Mouse (Mus musculus) induced T-regulatory cell, adult 2 months (primary cell): Measurements from ENCODE around the gene Ccdc12.

ENCODE experiments used
- DNase-seq: peaks from one replicate; pipeline ENCODE4 v3.0.0-alpha.2; 2012; ENCODE audit warnings: low read depth

The Ccdc12 gene

DNA sequence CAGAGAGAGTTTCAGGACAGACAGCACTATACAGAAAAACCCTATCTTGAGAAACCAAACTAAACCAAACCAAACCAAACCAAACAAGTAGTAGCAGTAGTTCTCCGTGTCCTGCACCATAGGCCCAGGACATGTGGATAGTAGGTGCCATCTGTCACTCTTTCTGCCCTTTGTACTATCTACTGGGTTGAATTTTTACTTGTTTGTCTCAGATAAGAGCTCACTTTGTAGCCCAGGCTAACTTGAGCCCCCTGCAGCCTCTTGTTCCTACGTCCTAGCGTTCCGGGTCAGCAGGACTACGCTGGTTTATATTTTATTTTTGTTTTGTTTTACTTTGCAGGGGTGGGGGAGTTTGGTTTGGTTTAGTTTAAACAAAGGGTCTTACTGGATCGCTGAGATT, 47.6 kb downstream of the Ccdc12 start:
- DNase-seq, result no peak

GRCm38 (mm10) chr9:110706784-110707183, 50.5 kb downstream of the Ccdc12 start:
- DNase-seq, result no peak

GRCm38 (mm10) chr9:110709640-110710258, 53.4 kb downstream of the Ccdc12 start:
- peak; percentile 93 for DNase-seq

DNA sequence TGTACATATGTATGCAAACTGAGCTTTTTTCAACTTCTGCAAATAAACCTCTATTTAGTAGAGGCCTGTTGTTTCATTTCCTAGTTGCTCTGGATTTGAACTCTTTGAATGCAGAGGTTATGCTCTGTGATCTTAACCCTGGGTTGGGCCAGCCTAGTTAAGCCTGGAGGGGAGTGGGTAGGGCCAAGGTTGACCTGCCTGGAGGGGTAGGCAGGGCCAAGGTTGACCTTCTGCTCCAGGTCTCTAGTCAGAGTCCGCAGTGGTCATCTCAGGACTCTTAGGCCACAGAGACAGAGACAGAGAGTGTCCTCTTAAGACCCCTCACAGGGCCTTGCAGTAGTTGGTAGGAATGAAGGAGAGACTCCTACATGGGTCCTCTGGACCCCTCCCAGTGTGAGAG, 55.2 kb downstream of the Ccdc12 start:
- DNase-seq, result no peak

DNA sequence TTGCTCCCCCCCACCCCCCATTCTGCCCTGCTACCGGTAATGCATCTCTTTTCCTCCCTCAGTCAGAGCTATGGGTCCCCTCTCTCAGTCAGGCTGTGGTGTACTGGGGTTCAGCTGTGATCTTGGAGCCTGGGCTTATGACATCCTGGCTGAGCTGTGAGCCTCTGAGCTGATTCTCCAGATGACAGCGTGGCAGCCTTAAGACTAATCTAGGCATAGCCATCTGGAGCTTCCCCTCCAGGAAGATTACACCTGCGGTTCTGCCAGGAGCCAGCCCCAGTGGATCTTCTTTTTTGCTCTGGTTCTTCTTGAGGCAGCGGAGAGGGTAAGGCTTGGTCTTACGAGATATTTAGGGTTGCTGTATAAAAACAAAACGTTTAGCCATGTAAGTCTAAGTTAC, 55.7 kb downstream of the Ccdc12 start:
- DNase-seq, result no peak

GRCm38 (mm10) chr9:110712545-110712944, 56.2 kb downstream of the Ccdc12 start:
- no peak for DNase-seq

- DNase-seq, result no peak
Observed at GRCm38 (mm10) chr9:110713389-110713788, 57.1 kb downstream of the Ccdc12 start.

DNA sequence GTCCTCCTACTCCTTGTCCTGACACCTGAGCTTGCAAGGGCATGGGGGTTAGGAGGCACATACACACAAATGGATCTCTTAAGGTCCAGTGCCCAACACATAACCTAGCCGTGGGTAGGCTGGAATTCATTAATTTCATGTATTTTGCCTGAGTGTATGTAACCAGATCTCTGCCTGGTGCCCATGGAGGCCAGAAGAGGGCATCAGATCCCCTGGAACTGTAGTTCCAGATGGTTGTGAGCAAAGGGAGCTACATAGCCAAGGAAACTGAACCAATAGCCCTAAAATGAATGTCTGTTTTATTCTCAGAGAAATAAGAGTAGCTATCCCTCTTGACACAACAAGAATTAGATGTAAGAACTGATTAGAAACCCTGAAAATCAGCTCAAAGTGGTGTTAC, 59.1 kb downstream of the Ccdc12 start:
- DNase-seq, result no peak

DNA sequence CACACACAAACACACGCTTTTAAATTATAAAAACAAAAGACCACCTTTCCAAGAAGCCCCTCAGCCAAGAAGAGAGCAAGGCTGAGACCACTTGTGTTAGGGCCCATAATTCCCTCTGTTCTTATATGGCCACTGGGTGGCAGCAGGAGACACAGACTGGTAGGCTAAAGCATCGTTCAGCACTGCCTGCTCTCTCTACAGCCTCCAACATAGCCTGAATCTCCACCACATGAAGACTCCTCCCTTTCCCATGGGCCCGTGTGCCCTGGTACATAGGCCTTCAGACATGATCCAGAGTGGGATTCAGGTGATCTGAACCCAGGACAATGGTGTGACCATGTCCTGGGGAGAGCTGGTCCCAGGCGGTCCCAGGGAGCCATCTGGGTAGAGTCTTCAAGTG, 60.5 kb downstream of the Ccdc12 start:
- peak; percentile 60 for DNase-seq

DNA sequence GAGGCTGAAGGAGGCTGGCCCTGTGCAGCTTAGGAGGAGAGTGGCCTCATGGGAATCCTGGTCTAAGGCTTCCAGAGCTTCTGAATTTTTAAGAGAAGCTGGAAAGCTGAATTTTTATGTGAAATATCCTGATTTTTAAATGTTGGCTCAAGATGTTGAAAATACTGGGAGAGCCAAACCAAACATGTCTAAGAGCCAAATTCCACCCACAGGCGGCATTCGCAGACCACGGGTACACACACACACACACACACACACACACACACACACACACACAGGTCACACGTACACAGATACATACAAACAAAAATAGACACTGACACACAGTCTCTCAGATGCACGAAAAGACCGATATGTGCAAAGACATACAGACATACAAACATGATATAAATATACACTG, 61.8 kb downstream of the Ccdc12 start:
- no peak for DNase-seq

- no peak for DNase-seq
Observed at GRCm38 (mm10) chr9:110718810-110719209, 62.5 kb downstream of the Ccdc12 start.

DNA sequence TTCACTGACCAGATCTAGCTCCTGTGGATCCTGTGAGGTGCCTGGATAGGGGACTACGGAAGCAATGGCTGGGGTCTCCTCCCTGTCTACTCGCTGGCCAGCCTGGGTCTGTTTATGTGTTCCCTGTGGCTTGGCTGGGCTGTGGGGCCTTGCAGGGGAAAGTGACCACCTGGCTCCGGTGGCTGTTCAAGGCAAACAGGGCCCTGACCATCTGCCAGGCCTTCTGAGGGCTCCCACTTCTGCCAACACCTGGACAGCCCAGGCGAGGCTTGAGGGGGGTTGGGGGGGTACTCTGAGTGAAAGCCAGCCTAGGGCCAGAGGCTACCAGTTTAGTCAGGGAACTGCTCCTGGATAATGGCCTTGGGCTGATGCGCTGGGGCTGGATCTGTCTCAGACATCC, 63.7 kb downstream of the Ccdc12 start:
- DNase-seq, result no peak

DNA sequence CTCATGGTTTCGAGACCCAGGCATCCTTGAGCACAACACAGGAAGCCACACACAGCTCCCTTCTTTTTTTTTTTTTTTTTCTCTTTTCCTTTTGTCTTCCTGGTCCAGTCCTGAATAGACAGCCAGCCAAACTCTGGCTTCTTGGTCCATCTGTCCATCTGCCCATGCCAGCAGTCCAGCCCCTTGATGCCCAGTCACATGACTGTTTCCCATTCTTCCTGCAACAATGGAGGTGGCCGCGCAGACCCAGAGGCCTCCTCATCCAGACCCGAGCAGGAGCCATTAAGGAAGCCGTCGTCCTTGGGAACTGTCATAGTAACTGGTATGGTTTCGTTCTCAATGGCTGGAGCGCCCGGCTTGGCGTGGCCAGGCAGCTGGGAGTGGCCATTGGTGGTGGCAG, 65.8 kb downstream of the Ccdc12 start:
- no peak for DNase-seq

- DNase-seq, result no peak
Observed at GRCm38 (mm10) chr9:110725721-110726135, 69.4 kb downstream of the Ccdc12 start.

DNA sequence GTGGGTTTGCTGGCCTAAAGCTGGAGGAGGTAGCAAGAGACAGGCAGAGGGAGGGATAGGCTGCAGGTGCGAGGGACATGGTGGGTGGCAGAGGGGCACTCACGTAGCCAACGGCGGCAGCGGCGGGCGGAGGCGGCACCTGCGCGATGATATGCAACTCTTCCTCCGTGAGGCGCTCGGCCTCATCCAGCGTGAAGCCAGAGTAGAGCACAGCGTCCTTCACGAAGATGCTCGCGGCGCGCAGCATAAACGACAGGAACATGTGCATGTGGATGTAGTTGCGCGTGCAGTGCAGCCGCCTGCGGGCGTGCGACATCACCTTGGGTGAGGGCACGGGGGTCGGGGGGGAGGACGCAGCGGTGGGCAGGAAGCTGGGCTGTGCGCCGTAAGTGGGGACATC, 70.6 kb downstream of the Ccdc12 start:
- no peak for DNase-seq

GRCm38 (mm10) chr9:110729841-110730240, 73.5 kb downstream of the Ccdc12 start:
- DNase-seq, result peak; percentile 76

- DNase-seq, result no peak
Observed at GRCm38 (mm10) chr9:110731859-110732258, 75.6 kb downstream of the Ccdc12 start.

DNA sequence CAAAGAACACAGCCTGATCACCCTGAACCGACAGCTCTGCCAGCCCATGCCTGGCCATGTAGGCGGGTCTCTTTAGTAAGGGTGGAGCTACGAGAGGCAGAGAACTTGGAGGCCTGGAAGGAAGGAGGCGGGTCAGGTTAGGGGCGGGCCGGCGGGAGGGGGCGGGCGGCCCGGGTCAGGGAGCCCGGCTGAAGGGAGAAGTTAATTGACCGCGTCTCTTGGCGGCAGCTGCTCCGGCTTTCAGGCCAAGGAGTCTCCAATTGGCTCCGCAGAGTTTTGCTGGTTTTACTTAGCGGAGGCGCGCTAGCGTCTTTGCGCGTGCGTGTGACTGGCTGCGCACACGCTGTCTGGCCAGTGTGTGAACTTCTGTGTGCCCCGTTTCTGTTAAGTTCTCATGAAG, 76.3 kb downstream of the Ccdc12 start:
- DNase-seq, result peak; percentile 82

DNA sequence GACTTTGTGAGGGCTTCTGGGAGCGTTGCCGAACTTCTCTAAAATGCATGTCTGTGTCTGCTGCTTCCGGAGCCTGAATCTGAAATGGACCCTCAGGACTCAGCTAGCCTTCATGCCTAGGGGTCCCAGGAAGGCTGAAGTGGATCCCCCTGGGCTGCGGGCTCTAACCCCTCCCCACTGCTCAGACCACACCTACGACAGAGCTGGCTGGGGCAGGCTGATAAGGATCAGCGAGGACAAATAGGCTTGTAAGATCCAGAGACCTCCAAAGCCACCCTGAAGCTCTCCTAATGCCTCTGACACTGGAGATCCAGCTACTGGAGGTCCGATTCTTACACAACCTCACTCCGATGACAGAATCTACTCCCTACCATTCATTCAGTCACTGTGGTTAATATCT, 76.8 kb downstream of the Ccdc12 start:
- no peak for DNase-seq

GRCm38 (mm10) chr9:110734154-110734553, 77.9 kb downstream of the Ccdc12 start:
- peak; percentile 39 for DNase-seq

- no peak for DNase-seq
Observed at GRCm38 (mm10) chr9:110736362-110736761, 80.1 kb downstream of the Ccdc12 start.

DNA sequence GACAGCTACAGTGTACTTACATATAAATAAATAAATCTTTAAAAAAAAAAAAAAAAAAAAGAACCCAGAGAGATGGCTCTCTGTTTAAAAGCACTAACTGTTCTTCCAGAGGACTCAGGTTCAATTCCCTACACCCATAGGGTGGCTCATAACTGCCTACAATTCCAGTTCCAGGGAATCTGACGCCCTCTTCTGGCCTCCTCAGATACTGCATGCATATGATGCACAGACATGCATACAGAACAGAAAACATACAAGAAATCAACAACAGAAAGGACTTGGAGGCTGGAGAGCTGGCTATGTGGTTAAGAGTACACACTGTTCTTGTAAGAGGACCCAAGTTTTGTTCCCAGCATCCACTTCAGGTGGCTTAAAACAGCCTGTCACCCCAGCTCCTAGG, 81.8 kb downstream of the Ccdc12 start:
- peak; percentile 46 for DNase-seq

- no peak for DNase-seq
Observed at GRCm38 (mm10) chr9:110739961-110740360, 83.7 kb downstream of the Ccdc12 start.

DNA sequence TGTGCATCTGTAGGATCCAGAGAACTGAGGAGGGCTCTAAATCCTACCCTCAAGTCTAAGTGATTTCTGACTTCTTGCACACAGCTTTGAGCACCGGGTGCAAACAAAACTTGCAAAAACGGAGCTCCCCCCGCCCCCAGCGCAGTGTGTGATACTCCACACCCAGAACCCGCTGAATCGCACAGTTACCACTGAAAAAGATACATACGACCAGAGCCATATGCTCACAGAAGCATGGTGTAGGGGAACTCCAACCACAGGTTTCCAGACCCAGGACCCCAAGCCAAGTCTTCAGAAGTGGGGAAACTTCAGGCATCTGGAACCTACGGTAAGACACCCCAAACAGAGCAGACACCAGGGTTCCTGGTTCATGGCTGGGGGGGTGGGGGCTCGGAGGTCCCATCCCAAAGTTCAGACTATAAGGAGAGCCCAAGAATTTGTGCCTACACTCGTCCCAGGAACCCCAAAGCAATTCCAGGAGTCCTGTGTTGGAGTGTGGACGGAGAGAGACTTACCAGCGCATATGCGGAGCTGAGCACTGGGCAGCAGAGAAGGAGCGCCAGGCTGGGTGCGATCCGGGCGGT, 85.5 kb downstream of the Ccdc12 start, which contains the start of gene Myl3:
Gene Myl3 (plus strand): TSS at position 151 of the 584 bp plus-strand sequence.
- no peak for DNase-seq
